Mouse (Mus musculus) neural tube, embryonic 11.5 days (tissue): ENCODE results near the gene Tomm40l. TPM values are rescaled to one million over a fixed set of nuclear protein-coding genes. Genes with fewer than 3 reads are reported as not detected.

Source experiments
- polyA plus RNA-seq: library from polyadenylated mRNA; unstranded; fragments of >200 nt; fragmentation: Nextera tagmentation; extraction: Ambion mirVana; gene quantifications from 2 replicates; pipeline ENCODE4 v1.2.1, GENCODE M21; 2014

Gene Tomm40l
- polyA plus RNA-seq, 1 experiment from 2014 or later = 36.6 TPM

Other genes with a start within 250 kb of the Tomm40l start
- gene Fcgr2b, start 246.0 kb downstream of the Tomm40l start, polyA plus RNA-seq = 0.16 TPM in 1 of 2 replicates, not detected in the other
- 0.19 and 0.26 TPM in 2 replicates for gene Fcgr4, start 203.6 kb downstream of the Tomm40l start, polyA plus RNA-seq
- gene Fcgr3, start 157.6 kb downstream of the Tomm40l start, polyA plus RNA-seq = 5.6 and 6.7 TPM in 2 replicates
- 2.2 and 2.8 TPM in 2 replicates for gene Cfap126, start 108.6 kb downstream of the Tomm40l start, polyA plus RNA-seq
- 280 and 291 TPM in 2 replicates for gene Sdhc, start 71.9 kb downstream of the Tomm40l start, polyA plus RNA-seq
- gene Mpz, start 71.8 kb downstream of the Tomm40l start, polyA plus RNA-seq = 2.9 and 4.2 TPM in 2 replicates
- gene Pcp4l1, start 26.2 kb downstream of the Tomm40l start, polyA plus RNA-seq = 3.8 and 4.8 TPM in 2 replicates
- 0.23 TPM in 1 of 2 replicates, not detected in the other for gene Nr1i3, start 8.5 kb downstream of the Tomm40l start, polyA plus RNA-seq
- gene Apoa2, start 2.5 kb upstream of the Tomm40l start, polyA plus RNA-seq = 4.6 and 4.9 TPM in 2 replicates
- 14.4 and 15.0 TPM in 2 replicates for gene Fcer1g, start 11.9 kb upstream of the Tomm40l start, polyA plus RNA-seq
- gene Adamts4, start 27.9 kb upstream of the Tomm40l start, polyA plus RNA-seq = 4.7 and 5.0 TPM in 2 replicates
- gene Ndufs2, start 28.9 kb upstream of the Tomm40l start, polyA plus RNA-seq = 242 and 286 TPM in 2 replicates
- gene B4galt3, start 47.8 kb upstream of the Tomm40l start, polyA plus RNA-seq = 67.4 and 70.6 TPM in 2 replicates
- gene Ppox, start 58.7 kb upstream of the Tomm40l start, polyA plus RNA-seq = 55.6 and 65.3 TPM in 2 replicates
- 90.3 and 104 TPM in 2 replicates for gene Usp21, start 65.5 kb upstream of the Tomm40l start, polyA plus RNA-seq
- gene Ufc1, start 72.5 kb upstream of the Tomm40l start, polyA plus RNA-seq = 102 and 103 TPM in 2 replicates
- 50.4 and 57.6 TPM in 2 replicates for gene Dedd, start 106.6 kb upstream of the Tomm40l start, polyA plus RNA-seq
- 30.7 and 34.0 TPM in 2 replicates for gene Nit1, start 123.1 kb upstream of the Tomm40l start, polyA plus RNA-seq
- gene Pfdn2, start 123.2 kb upstream of the Tomm40l start, polyA plus RNA-seq = 61.2 and 68.0 TPM in 2 replicates
- gene Klhdc9, start 138.3 kb upstream of the Tomm40l start, polyA plus RNA-seq = 2.1 and 2.2 TPM in 2 replicates
- 1.1 and 1.7 TPM in 2 replicates for gene Nectin4, start 147.6 kb upstream of the Tomm40l start, polyA plus RNA-seq
- 0.41 and 0.78 TPM in 2 replicates for gene Arhgap30, start 166.4 kb upstream of the Tomm40l start, polyA plus RNA-seq
- gene Usf1, start 188.8 kb upstream of the Tomm40l start, polyA plus RNA-seq = 151 and 162 TPM in 2 replicates
- 3.6 and 3.8 TPM in 2 replicates for gene Tstd1, start 196.4 kb upstream of the Tomm40l start, polyA plus RNA-seq
- gene F11r, start 215.0 kb upstream of the Tomm40l start, polyA plus RNA-seq = 16.9 and 21.0 TPM in 2 replicates